Mouse (Mus musculus) CH12.LX (cell line): ENCODE results near the gene Ghdc. TPM values are rescaled to one million over a fixed set of nuclear protein-coding genes. Genes with fewer than 3 reads are reported as not detected.

Source experiments
- DNase-seq: peaks from one replicate; pipeline ENCODE4 v3.0.0-alpha.2; 2013; ENCODE audit errors: extremely low read depth
- H3K27ac ChIP-seq: 2 replicates; pipeline ENCODE4 v1.5.1; 2012; ENCODE audit warnings: low read depth, mild to moderate bottlenecking, control low read depth, moderate library complexity; ENCODE audit not compliant: insufficient read depth
- H3K27me3 ChIP-seq: replicated peaks from 2 replicates; pipeline ENCODE3; 2012; ENCODE audit warnings: inconsistent platforms
- H3K36me3 ChIP-seq, 2 experiments: replicated peaks in 1 of 2; 2 replicates each; pipeline versions ENCODE3 to v1.6.1; 2012; ENCODE audit warnings: inconsistent platforms in 1 of 2, low read length in 1 of 2, mild to moderate bottlenecking in 1 of 2, mixed read lengths in 1 of 2, moderate library complexity in 1 of 2; ENCODE audit not compliant: control insufficient read depth in 1 of 2, insufficient read depth in 1 of 2
- H3K4me1 ChIP-seq, 2 experiments: 2 replicates each; pipeline ENCODE4 v1.6.1; 2012; ENCODE audit warnings: inconsistent platforms in 1 of 2, moderate library complexity in 1 of 2; ENCODE audit not compliant: insufficient read depth in 2 of 2, control insufficient read depth in 1 of 2
- H3K4me2 ChIP-seq: 2 replicates; pipeline ENCODE4 v1.6.1; 2012; ENCODE audit warnings: low read depth, mild to moderate bottlenecking, control low read depth; ENCODE audit not compliant: poor library complexity, insufficient read depth, severe bottlenecking
- H3K4me3 ChIP-seq, 3 experiments: fragments of 150-350 bp in 1 of 3; sonication (generic) in 1 of 3; replicated peaks in 1 of 3; 2 replicates each; pipeline versions ENCODE3 to v1.5.1; 2011 to 2012; ENCODE audit warnings: low read depth in 2 of 3, low read length in 2 of 3, mild to moderate bottlenecking in 2 of 3, moderate library complexity in 2 of 3, control low read depth in 1 of 3, improper control_type of control experiment in 1 of 3, inconsistent platforms in 1 of 3, mixed read lengths in 1 of 3; ENCODE audit not compliant: poor library complexity in 1 of 3
- H3K79me2 ChIP-seq: replicated peaks from 2 replicates; pipeline ENCODE4 v1.6.1; 2012; ENCODE audit warnings: mild to moderate bottlenecking, moderate library complexity; ENCODE audit not compliant: control insufficient read depth, poor library complexity, insufficient read depth, severe bottlenecking; ENCODE audit errors: extremely low read depth
- H3K9ac ChIP-seq: 2 replicates; pipeline ENCODE4 v1.6.1; 2012; ENCODE audit warnings: low read depth, mild to moderate bottlenecking, control low read depth, moderate library complexity; ENCODE audit not compliant: insufficient read depth
- H3K9me3 ChIP-seq: replicated peaks from 2 replicates; pipeline ENCODE3; 2012; ENCODE audit warnings: low read length, inconsistent platforms, mixed read lengths
- CHD2 ChIP-seq: IDR thresholded peaks from 2 replicates; pipeline ENCODE4 v1.6.1; 2011; ENCODE audit warnings: low read length, improper control_type of control experiment
- CTCF ChIP-seq, 2 experiments: IDR thresholded peaks in 1 of 2; conservative IDR thresholded peaks in 1 of 2; 2 replicates each; pipeline ENCODE4 v1.5.1; 2011 to 2012; ENCODE audit warnings: low read depth in 2 of 2, low read length in 2 of 2, improper control_type of control experiment in 1 of 2, inconsistent platforms in 1 of 2, mild to moderate bottlenecking in 1 of 2, moderate library complexity in 1 of 2
- ELF1 ChIP-seq: IDR thresholded peaks from 2 replicates; pipeline ENCODE4 v1.6.1; 2014; ENCODE audit warnings: low read depth, mild to moderate bottlenecking, inconsistent platforms, low read length, improper control_type of control experiment
- EP300 ChIP-seq: IDR thresholded peaks from 2 replicates; pipeline ENCODE4 v1.6.1; 2011; ENCODE audit warnings: low read length, improper control_type of control experiment
- ETS1 ChIP-seq: conservative IDR thresholded peaks from 2 replicates; pipeline ENCODE4 v1.6.1; 2012; ENCODE audit warnings: low read depth, mild to moderate bottlenecking, inconsistent platforms, low read length, improper control_type of control experiment, moderate library complexity
- HCFC1 ChIP-seq: IDR thresholded peaks from 2 replicates; pipeline ENCODE4 v1.6.1; 2012; ENCODE audit warnings: low read depth, mild to moderate bottlenecking, inconsistent platforms, low read length, improper control_type of control experiment
- IRF4 ChIP-seq: IDR thresholded peaks from 2 replicates; pipeline ENCODE4 v1.6.1; 2014; ENCODE audit warnings: low read depth, mild to moderate bottlenecking, inconsistent platforms, low read length, improper control_type of control experiment
- JUND ChIP-seq: conservative IDR thresholded peaks from 2 replicates; pipeline ENCODE4 v1.6.1; 2011; ENCODE audit warnings: low read depth, low read length, improper control_type of control experiment
- MAX ChIP-seq: IDR thresholded peaks from 2 replicates; pipeline ENCODE4 v1.6.1; 2011; ENCODE audit warnings: low read length, improper control_type of control experiment
- MAZ ChIP-seq: IDR thresholded peaks from 2 replicates; pipeline ENCODE4 v1.6.1; 2012; ENCODE audit warnings: low read depth, mild to moderate bottlenecking, inconsistent platforms, low read length, improper control_type of control experiment, moderate library complexity
- MEF2A ChIP-seq: IDR thresholded peaks from 2 replicates; pipeline ENCODE4 v1.6.1; 2014; ENCODE audit warnings: low read depth, mild to moderate bottlenecking, inconsistent platforms, low read length, improper control_type of control experiment, borderline replicate concordance
- MXI1 ChIP-seq: IDR thresholded peaks from 2 replicates; pipeline ENCODE4 v1.6.1; 2011; ENCODE audit warnings: mild to moderate bottlenecking, low read depth, low read length, improper control_type of control experiment
- MYC ChIP-seq: IDR thresholded peaks from 2 replicates; pipeline ENCODE4 v1.6.1; 2011; ENCODE audit warnings: low read depth, mild to moderate bottlenecking, improper control_type of control experiment, low read length
- NRF1 ChIP-seq: IDR thresholded peaks from 2 replicates; pipeline ENCODE4 v1.6.1; 2014; ENCODE audit warnings: low read depth, mild to moderate bottlenecking, inconsistent platforms, low read length, improper control_type of control experiment, moderate library complexity
- POLR2A ChIP-seq: IDR thresholded peaks from 2 replicates; pipeline ENCODE4 v1.6.1; 2011; ENCODE audit warnings: low read depth, mild to moderate bottlenecking, improper control_type of control experiment, low read length
- RAD21 ChIP-seq: IDR thresholded peaks from 2 replicates; pipeline ENCODE4 v1.6.1; 2011; ENCODE audit warnings: low read depth, mild to moderate bottlenecking, low read length, improper control_type of control experiment, moderate library complexity
- SIN3A ChIP-seq: IDR thresholded peaks from 2 replicates; pipeline ENCODE4 v1.6.1; 2012; ENCODE audit warnings: low read length, improper control_type of control experiment, inconsistent platforms
- SMC3 ChIP-seq: IDR thresholded peaks from 2 replicates; pipeline ENCODE4 v1.6.1; 2011; ENCODE audit warnings: low read depth, low read length, improper control_type of control experiment
- UBTF ChIP-seq: IDR thresholded peaks from 2 replicates; pipeline ENCODE4 v1.6.1; 2012; ENCODE audit warnings: low read depth, mild to moderate bottlenecking, inconsistent platforms, low read length, improper control_type of control experiment, moderate library complexity
- USF2 ChIP-seq: conservative IDR thresholded peaks from 2 replicates; pipeline ENCODE4 v1.6.1; 2011; ENCODE audit warnings: low read depth, low read length, improper control_type of control experiment
- ZC3H11A ChIP-seq: IDR thresholded peaks from 2 replicates; pipeline ENCODE4 v1.6.1; 2012; ENCODE audit warnings: low read depth, mild to moderate bottlenecking, inconsistent platforms, low read length, improper control_type of control experiment
- ZKSCAN1 ChIP-seq: IDR thresholded peaks from 2 replicates; pipeline ENCODE4 v1.6.1; 2012; ENCODE audit warnings: low read depth, inconsistent platforms, low read length, improper control_type of control experiment, borderline replicate concordance
- ZMIZ1 ChIP-seq: IDR thresholded peaks from 2 replicates; pipeline ENCODE4 v1.6.1; 2012; ENCODE audit warnings: low read depth, mild to moderate bottlenecking, inconsistent platforms, low read length, improper control_type of control experiment
- ZNF384 ChIP-seq: IDR thresholded peaks from 2 replicates; pipeline ENCODE4 v1.6.1; 2012; ENCODE audit warnings: low read depth, low read length, improper control_type of control experiment, inconsistent platforms
- dilution Hi-C: fragments of 300-500 bp; cut with MboI; formaldehyde crosslinking; loops from 2 replicates; pipeline ENCODE4 v1.14.3; 2020; ENCODE audit warnings: low sequenced_read_pairs; ENCODE audit not compliant: extremely low pct_unique_long_range_greater_than_20kb, extremely low pct_ligation_motif_present
- in situ Hi-C: fragments of 300-500 bp; cut with MboI; formaldehyde crosslinking; loops from 3 replicates; pipeline ENCODE4 v1.14.3; 2019; ENCODE audit warnings: low sequenced_read_pairs, low pct_ligation_motif_present, low pct_unique_long_range_greater_than_20kb, mixed read lengths
- polyA plus RNA-seq: library from polyadenylated mRNA; unstranded; fragments of >175 nt; gene quantifications from 2 replicates; pipeline ENCODE4 v1.2.1, GENCODE M21; 2012; ENCODE audit warnings: low read depth; ENCODE audit not compliant: insufficient read length
- total RNA-seq, 2 experiments: library from RNA; depleted of rRNA; stranded (reverse); fragments of 300-350 nt in 1 of 2; fragments of >200 nt in 1 of 2; gene quantifications; 2 replicates each; pipeline ENCODE4 v1.2.3; 2012 to 2014

The Ghdc gene
- total and polyA plus RNA-seq, 3 experiments: 10.9 to 17.9 (median 16.6) TPM

DNA sequence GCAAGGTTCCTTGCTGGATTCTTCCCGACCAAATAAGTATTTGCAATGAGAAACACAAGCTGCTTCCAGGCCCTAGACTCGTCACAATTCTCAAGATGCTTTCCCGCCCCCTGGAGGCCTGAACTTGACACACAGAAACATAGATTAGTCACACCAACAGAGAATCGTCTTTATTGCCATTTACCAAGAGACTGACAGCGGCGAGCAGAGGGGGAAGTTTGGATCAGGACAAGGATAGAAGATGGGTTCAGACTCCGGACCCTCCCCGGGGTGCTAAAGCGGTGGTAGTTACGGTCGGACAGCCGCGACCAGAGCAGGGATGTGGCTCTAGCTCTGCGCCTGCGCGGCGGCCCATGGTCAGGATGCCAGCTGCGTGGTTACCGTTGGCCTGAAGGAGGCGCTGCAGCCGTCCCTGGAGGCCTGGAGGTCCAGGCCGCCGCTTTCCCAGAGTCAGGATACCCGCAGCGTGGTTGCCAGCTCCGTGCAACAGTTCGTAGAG is 9.2 kb downstream of the Ghdc start (continued):
- peak; percentile 53 for TF ChIP-seq HCFC1
- peak; percentile 73 for TF ChIP-seq RAD21
- TF ChIP-seq NRF1: peak; percentile 99
- no peak for TF ChIP-seq SIN3A
- TF ChIP-seq MAX: peak; percentile 72; the same call in 1 of the 2 replicates
- TF ChIP-seq ZMIZ1: no peak
- TF ChIP-seq ZC3H11A: no peak
- TF ChIP-seq SMC3: peak; percentile 74
- TF ChIP-seq ZKSCAN1: no peak

GRCm38 (mm10) chr11:100759611-100760233 is 11.0 kb downstream of the Ghdc start, which contains the start of gene Kcnh4:
Gene Kcnh4 (minus strand): TSS chr11:100759942.
- dilution Hi-C loops: no loop called here
- peak within 1 kb of the TSS; percentile 20; the same call in 1 of the 2 replicates for H3K9ac ChIP-seq
- in situ Hi-C loops: loop anchor here (10.0 kb wide), 1 partner anchor 195 kb away; no protein-coding TSS in a partner anchor
- TF ChIP-seq POLR2A (peak; percentile 38; the same call in 1 of the 2 replicates), ZNF384 (no peak), ETS1 (0 out of 2 replicates have a peak, but pooled peaks have one; percentile 4), MYC (peak; percentile 73), EP300 (no peak), ZC3H11A (no peak), SMC3 (peak; percentile 51), ZMIZ1 (no peak), MAX (peak; percentile 62; the same call in 1 of the 2 replicates), JUND (no peak), MAZ (no peak), SIN3A (no peak), USF2 (no peak), MXI1 (peak; percentile 79), ELF1 (0 out of 2 replicates have a peak, but pooled peaks have one; percentile 7), IRF4 (0 out of 2 replicates have a peak, but pooled peaks have one; percentile 11), MEF2A (0 out of 2 replicates have a peak, but pooled peaks have one; percentile 2), CHD2 (peak; percentile 75), ZKSCAN1 (no peak), RAD21 (peak; percentile 41), UBTF (peak; percentile 85), CTCF (conservative IDR thresholded peaks at IDR 0.05 in 1 of 2, IDR thresholded peaks at IDR 0.05 in 1 of 2; ENCODE audit: low read depth in 2 of 2, low read length in 2 of 2) (peak in 1 of 2 experiments; percentile 67; a peak in 2 of 4 replicates)
- peaks cover 26 to 57% of the 10 kb centered on the region in 2 experiments for H3K4me1 ChIP-seq
- DNase-seq: peak; percentile 93
- H3K36me3 ChIP-seq: peaks cover 6 to 20% of the 10 kb centered on the region in 2 experiments
- peak within 1 kb of the TSS; percentile 86 for H3K4me2 ChIP-seq
- H3K27ac ChIP-seq: peak within 1 kb of the TSS; percentile 8; the same call in 1 of the 2 replicates
- H3K9me3 ChIP-seq: no peaks in the 10 kb centered on the region
- H3K4me3 ChIP-seq: peak within 1 kb of the TSS; percentile 46 to 61 (median 53)
- H3K79me2 ChIP-seq: no peaks in the 10 kb centered on the region
- H3K27me3 ChIP-seq: peaks cover 12% of the 10 kb centered on the region
